Mouse (Mus musculus) lung, embryonic 15.5 days (tissue): ENCODE data around the gene Me1. TPM values are rescaled to one million over a fixed set of nuclear protein-coding genes. Genes with fewer than 3 reads are reported as not detected.

ENCODE experiments used
- ATAC-seq: fragments of 200-750 bp; cut with Nextera tagmentation; 2 replicates; pipeline ENCODE4 v1.8.0; 2017; ENCODE audit warnings: moderate number of reproducible peaks, borderline replicate concordance; ENCODE audit not compliant: low FRiP score, low TSS enrichment; ENCODE audit errors: extremely low read depth
- H3K27ac ChIP-seq: fragments of 300-500 bp; sonication (generic); 2 replicates; pipeline ENCODE4 v1.5.1; 2015; ENCODE audit warnings: moderate library complexity, mild to moderate bottlenecking, inconsistent platforms
- H3K27me3 ChIP-seq: fragments of 300-500 bp; sonication (generic); 2 replicates; pipeline ENCODE4 v1.6.1; 2015; ENCODE audit warnings: inconsistent platforms
- H3K36me3 ChIP-seq: fragments of 300-500 bp; sonication (generic); 2 replicates; pipeline ENCODE4 v1.6.1; 2015; ENCODE audit warnings: inconsistent platforms
- H3K4me1 ChIP-seq: fragments of 300-500 bp; sonication (generic); 2 replicates; pipeline ENCODE4 v1.6.1; 2015; ENCODE audit warnings: inconsistent platforms
- H3K4me2 ChIP-seq: fragments of 300-500 bp; sonication (generic); 2 replicates; pipeline ENCODE4 v1.6.1; 2015; ENCODE audit warnings: inconsistent platforms, mild to moderate bottlenecking, moderate library complexity
- H3K4me3 ChIP-seq: fragments of 300-500 bp; sonication (generic); 2 replicates; pipeline ENCODE4 v1.5.1; 2015; ENCODE audit warnings: mild to moderate bottlenecking, inconsistent platforms
- H3K9ac ChIP-seq: fragments of 300-500 bp; sonication (generic); 2 replicates; pipeline ENCODE4 v1.6.1; 2015; ENCODE audit warnings: inconsistent platforms
- H3K9me3 ChIP-seq: fragments of 300-500 bp; sonication (generic); 2 replicates; pipeline ENCODE4 v1.6.1; 2016; ENCODE audit warnings: inconsistent platforms
- WGBS: fragments of 180-500 bp; shearing (Covaris S2); methylation state at CpG from one replicate; pipeline ENCODE4 v1.1.7; 2015; 5-methylcytosine and 5-hydroxymethylcytosine counted together
- polyA plus RNA-seq: library from polyadenylated mRNA; unstranded; fragments of >200 nt; fragmentation: Nextera tagmentation; extraction: Ambion mirVana; gene quantifications from 2 replicates; pipeline ENCODE4 v1.2.1, GENCODE M21; 2015

Gene Me1
- polyA plus RNA-seq, 1 experiment from 2014 or later = 32.6 TPM

GRCm38 (mm10) chr9:86726381-86726720 lies 30.6 kb upstream of the Me1 start:
- H3K36me3 ChIP-seq = no peaks in the 10 kb centered on the region
- H3K9ac ChIP-seq = no peak overlapping the region
- ATAC-seq = no peak
- no peak overlapping the region for H3K4me3 ChIP-seq
- H3K4me2 ChIP-seq = no peak overlapping the region
- H3K27me3 ChIP-seq = no peaks in the 10 kb centered on the region
- no peaks in the 10 kb centered on the region for H3K4me1 ChIP-seq
- no peaks in the 10 kb centered on the region for H3K9me3 ChIP-seq
- no peak overlapping the region for H3K27ac ChIP-seq
- 89% methylated on average over 5 of the region's 5 CpGs for WGBS

GRCm38 (mm10) chr9:86725604-86726380 lies 30.0 kb upstream of the Me1 start:
- no peak for ATAC-seq
- Histone ChIP-seq H3K9ac (no peak overlapping the region), H3K27me3 (no peaks in the 10 kb centered on the region), H3K4me3 (no peak overlapping the region), H3K36me3 (no peaks in the 10 kb centered on the region), H3K9me3 (no peaks in the 10 kb centered on the region), H3K4me1 (no peaks in the 10 kb centered on the region), H3K4me2 (no peak overlapping the region), H3K27ac (no peak overlapping the region)
- 58% methylated on average over 7 of the region's 7 CpGs for WGBS

- H3K9ac ChIP-seq = no peak overlapping the region
- no peak overlapping the region for H3K4me2 ChIP-seq
- H3K9me3 ChIP-seq = no peaks in the 10 kb centered on the region
- no peak overlapping the region for H3K4me3 ChIP-seq
- no peak for ATAC-seq
- no peak overlapping the region for H3K27ac ChIP-seq
- no peaks in the 10 kb centered on the region for H3K36me3 ChIP-seq
- 77% methylated on average over 4 of the region's 4 CpGs for WGBS
- H3K27me3 ChIP-seq = no peaks in the 10 kb centered on the region
- H3K4me1 ChIP-seq = no peaks in the 10 kb centered on the region
These were observed 29.3 kb upstream of the Me1 start for GRCm38 (mm10) chr9:86725066-86725465.

- no peaks in the 10 kb centered on the region for H3K36me3 ChIP-seq
- no peaks in the 10 kb centered on the region for H3K27me3 ChIP-seq
- H3K27ac ChIP-seq = no peak overlapping the region
- WGBS = 78% methylated on average over 2 of the region's 2 CpGs
- no peak overlapping the region for H3K4me2 ChIP-seq
- ATAC-seq = no peak
- H3K4me1 ChIP-seq = no peaks in the 10 kb centered on the region
- no peak overlapping the region for H3K9ac ChIP-seq
- H3K4me3 ChIP-seq = no peak overlapping the region
- no peaks in the 10 kb centered on the region for H3K9me3 ChIP-seq
These were observed 25.0 kb upstream of the Me1 start for GRCm38 (mm10) chr9:86720794-86721193.

GRCm38 (mm10) chr9:86720227-86720626 lies 24.5 kb upstream of the Me1 start:
- no peaks in the 10 kb centered on the region for H3K9me3 ChIP-seq

GRCm38 (mm10) chr9:86717119-86717518 lies 21.4 kb upstream of the Me1 start:
- no peaks in the 10 kb centered on the region for H3K9me3 ChIP-seq
- H3K36me3 ChIP-seq = no peaks in the 10 kb centered on the region
- no peaks in the 10 kb centered on the region for H3K4me1 ChIP-seq
- no peaks in the 10 kb centered on the region for H3K27me3 ChIP-seq
- no peak overlapping the region for H3K4me3 ChIP-seq
- WGBS = 34% methylated on average over 5 of the region's 5 CpGs
- H3K9ac ChIP-seq = no peak overlapping the region
- no peak for ATAC-seq
- H3K4me2 ChIP-seq = no peak overlapping the region
- H3K27ac ChIP-seq = no peak overlapping the region

More at GRCm38 (mm10) chr9:86720227-86720626, 24.5 kb upstream of the Me1 start:
- no peak overlapping the region for H3K4me3 ChIP-seq
- no peaks in the 10 kb centered on the region for H3K4me1 ChIP-seq
- ATAC-seq = no peak
- WGBS = 84% methylated on average over 5 of the region's 5 CpGs
- H3K27ac ChIP-seq = no peak overlapping the region
- no peaks in the 10 kb centered on the region for H3K27me3 ChIP-seq
- H3K36me3 ChIP-seq = no peaks in the 10 kb centered on the region
- H3K9ac ChIP-seq = no peak overlapping the region
- H3K4me2 ChIP-seq = no peak overlapping the region

- WGBS = 29% methylated on average over 2 of the region's 2 CpGs
- H3K27me3 ChIP-seq = no peaks in the 10 kb centered on the region
- H3K27ac ChIP-seq = no peak overlapping the region
- ATAC-seq = no peak
- no peak overlapping the region for H3K9ac ChIP-seq
- no peaks in the 10 kb centered on the region for H3K36me3 ChIP-seq
- no peaks in the 10 kb centered on the region for H3K9me3 ChIP-seq
- no peak overlapping the region for H3K4me2 ChIP-seq
- H3K4me3 ChIP-seq = no peak overlapping the region
- no peaks in the 10 kb centered on the region for H3K4me1 ChIP-seq
These were observed 20.8 kb upstream of the Me1 start for GRCm38 (mm10) chr9:86716540-86716939.

- Histone ChIP-seq H3K36me3 (no peaks in the 10 kb centered on the region), H3K4me3 (no peak overlapping the region), H3K9ac (no peak overlapping the region), H3K4me1 (no peaks in the 10 kb centered on the region), H3K27ac (no peak overlapping the region), H3K4me2 (no peak overlapping the region), H3K27me3 (no peaks in the 10 kb centered on the region), H3K9me3 (no peaks in the 10 kb centered on the region)
- 93% methylated on average over 3 of the region's 3 CpGs for WGBS
- no peak for ATAC-seq
These were observed 18.3 kb upstream of the Me1 start for GRCm38 (mm10) chr9:86714089-86714488.

- H3K27me3 ChIP-seq = no peaks in the 10 kb centered on the region
- H3K9me3 ChIP-seq = no peaks in the 10 kb centered on the region
- no peak overlapping the region for H3K4me3 ChIP-seq
- H3K36me3 ChIP-seq = no peaks in the 10 kb centered on the region
- no peak overlapping the region for H3K9ac ChIP-seq
- H3K4me2 ChIP-seq = no peak overlapping the region
- no peaks in the 10 kb centered on the region for H3K4me1 ChIP-seq
- ATAC-seq = no peak
- H3K27ac ChIP-seq = no peak overlapping the region
- 76% methylated on average over 2 of the region's 2 CpGs for WGBS
These were observed 16.9 kb upstream of the Me1 start for GRCm38 (mm10) chr9:86712648-86713047.

- no peaks in the 10 kb centered on the region for H3K27me3 ChIP-seq
- 60% methylated on average over 2 of the region's 2 CpGs for WGBS
- H3K9ac ChIP-seq = no peak overlapping the region
- no peaks in the 10 kb centered on the region for H3K36me3 ChIP-seq
- ATAC-seq = no peak
- no peaks in the 10 kb centered on the region for H3K4me1 ChIP-seq
- no peak overlapping the region for H3K27ac ChIP-seq
- no peak overlapping the region for H3K4me3 ChIP-seq
- no peak overlapping the region for H3K4me2 ChIP-seq
- H3K9me3 ChIP-seq = no peaks in the 10 kb centered on the region
These were observed 14.4 kb upstream of the Me1 start for GRCm38 (mm10) chr9:86710091-86710634.

GRCm38 (mm10) chr9:86708921-86709320 lies 13.2 kb upstream of the Me1 start:
- WGBS = 54% methylated on average over 6 of the region's 6 CpGs
- H3K4me3 ChIP-seq = no peak overlapping the region
- no peak for ATAC-seq
- H3K4me1 ChIP-seq = no peaks in the 10 kb centered on the region
- no peaks in the 10 kb centered on the region for H3K9me3 ChIP-seq
- H3K36me3 ChIP-seq = no peaks in the 10 kb centered on the region
- no peak overlapping the region for H3K27ac ChIP-seq
- H3K4me2 ChIP-seq = no peak overlapping the region
- H3K27me3 ChIP-seq = no peaks in the 10 kb centered on the region
- no peak overlapping the region for H3K9ac ChIP-seq

- Histone ChIP-seq H3K36me3 (no peaks in the 10 kb centered on the region), H3K4me2 (no peak overlapping the region), H3K4me1 (no peaks in the 10 kb centered on the region), H3K4me3 (no peak overlapping the region), H3K9ac (no peak overlapping the region), H3K9me3 (no peaks in the 10 kb centered on the region), H3K27me3 (no peaks in the 10 kb centered on the region), H3K27ac (no peak overlapping the region)
- no peak for ATAC-seq
- 53% methylated on average over 1 of the region's 1 CpGs for WGBS
These were observed 11.7 kb upstream of the Me1 start for GRCm38 (mm10) chr9:86707431-86707830.
